Mouse (Mus musculus): Measurements from ENCODE around the gene Fcf1. TPM values are rescaled to one million over a fixed set of nuclear protein-coding genes. Genes with fewer than 3 reads are reported as not detected.

The Fcf1 gene
- polyA plus RNA-seq, 1 experiment, result 74.5 TPM

DNA sequence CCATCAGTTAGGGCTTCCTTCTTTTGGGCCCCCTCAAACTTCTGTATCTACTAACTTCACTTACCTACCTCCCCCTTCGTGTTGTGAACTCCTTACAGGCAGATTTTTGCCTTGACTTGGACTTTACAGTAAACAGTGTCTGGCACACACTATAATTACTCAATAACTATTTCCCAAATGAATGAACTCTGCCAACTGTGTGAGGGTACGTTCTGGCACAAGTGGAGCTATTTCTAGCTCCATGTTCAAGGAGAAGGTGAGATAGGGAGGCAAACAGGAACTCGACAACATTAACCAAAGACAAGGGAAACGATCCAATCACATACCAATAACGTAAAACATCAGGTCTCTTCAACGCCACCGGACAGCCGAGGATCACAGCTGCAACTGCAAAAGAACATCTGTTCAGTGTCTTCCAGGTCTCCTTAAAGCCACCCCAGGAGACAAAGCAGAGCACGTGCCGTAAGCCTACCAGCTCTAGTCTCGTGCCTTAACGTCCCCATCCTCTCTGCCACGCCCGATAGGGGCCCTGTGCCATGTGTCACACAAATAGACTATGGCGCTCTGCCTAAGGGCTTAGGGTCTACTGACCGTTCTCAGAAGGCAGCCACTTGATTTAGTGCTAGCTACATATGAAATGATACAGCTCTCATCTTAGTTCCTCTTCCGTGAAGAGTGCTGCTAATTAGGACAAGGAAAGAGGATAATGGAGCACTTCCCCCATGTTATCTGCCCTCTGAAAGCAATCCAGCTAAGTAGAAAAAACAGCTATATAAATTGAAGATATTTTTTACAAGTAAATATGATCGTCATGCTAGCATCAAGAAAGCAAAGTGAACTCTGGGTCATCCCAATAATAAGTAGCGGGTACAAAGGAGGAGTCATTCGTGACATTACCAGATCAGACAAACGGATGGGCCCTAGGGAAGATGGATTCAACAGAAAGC is 27.4 kb upstream of the Fcf1 start:
- Histone ChIP-seq H3K4me1 (ENCODE audit: control insufficient read depth, insufficient read depth, low read length) (peaks cover 2% of the 10 kb centered on the region), H3K27ac (ENCODE audit: insufficient read depth, low read length) (no peak overlapping the region), H3K4me3 (ENCODE audit: insufficient read depth, low read length) (no peak overlapping the region)
- TF ChIP-seq CTCF (IDR thresholded peaks at IDR 0.05; ENCODE audit: extremely low read depth, insufficient read depth, low read length), result no peak
- no peak for TF ChIP-seq POLR2A (IDR thresholded peaks at IDR 0.05; ENCODE audit: extremely low read depth, insufficient read depth, low read length)

DNA sequence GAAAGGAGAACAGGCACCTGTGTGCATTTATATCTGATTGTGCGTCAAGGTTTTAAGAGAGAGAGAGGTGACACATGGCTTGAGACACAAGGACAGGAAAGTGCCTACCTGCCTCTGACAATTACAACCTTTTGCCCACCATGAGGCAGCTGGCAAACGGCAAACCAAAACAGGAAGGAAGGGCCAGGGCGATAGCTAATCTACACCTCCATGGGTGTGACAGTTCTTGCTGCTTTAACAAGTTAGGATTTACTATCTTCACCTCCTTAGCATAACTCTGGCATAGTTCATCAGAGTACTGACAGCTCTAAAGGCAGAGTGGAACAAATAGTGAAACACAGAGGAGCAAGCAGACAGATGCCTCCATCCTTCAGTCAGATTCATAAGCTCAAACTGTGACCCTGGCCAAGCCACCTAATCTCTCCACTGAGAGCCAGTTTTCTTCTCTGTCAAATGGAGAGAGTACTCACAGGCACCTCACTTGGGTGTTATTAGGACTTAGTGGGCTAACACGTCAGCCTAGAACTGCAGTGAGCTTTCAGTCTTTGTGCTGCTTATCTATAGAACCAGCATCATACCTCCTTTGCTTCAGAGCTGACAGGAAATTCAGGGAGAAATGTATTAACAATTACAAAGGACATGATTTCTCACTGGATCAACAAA is 26.4 kb upstream of the Fcf1 start:
- H3K4me3 ChIP-seq (ENCODE audit: insufficient read depth, low read length), result no peak overlapping the region
- H3K4me1 ChIP-seq (ENCODE audit: control insufficient read depth, insufficient read depth, low read length), result peaks cover under 1% of the 10 kb centered on the region
- TF ChIP-seq POLR2A (IDR thresholded peaks at IDR 0.05; ENCODE audit: extremely low read depth, insufficient read depth, low read length), result no peak
- TF ChIP-seq CTCF (IDR thresholded peaks at IDR 0.05; ENCODE audit: extremely low read depth, insufficient read depth, low read length), result no peak
- H3K27ac ChIP-seq (ENCODE audit: insufficient read depth, low read length), result no peak overlapping the region

DNA sequence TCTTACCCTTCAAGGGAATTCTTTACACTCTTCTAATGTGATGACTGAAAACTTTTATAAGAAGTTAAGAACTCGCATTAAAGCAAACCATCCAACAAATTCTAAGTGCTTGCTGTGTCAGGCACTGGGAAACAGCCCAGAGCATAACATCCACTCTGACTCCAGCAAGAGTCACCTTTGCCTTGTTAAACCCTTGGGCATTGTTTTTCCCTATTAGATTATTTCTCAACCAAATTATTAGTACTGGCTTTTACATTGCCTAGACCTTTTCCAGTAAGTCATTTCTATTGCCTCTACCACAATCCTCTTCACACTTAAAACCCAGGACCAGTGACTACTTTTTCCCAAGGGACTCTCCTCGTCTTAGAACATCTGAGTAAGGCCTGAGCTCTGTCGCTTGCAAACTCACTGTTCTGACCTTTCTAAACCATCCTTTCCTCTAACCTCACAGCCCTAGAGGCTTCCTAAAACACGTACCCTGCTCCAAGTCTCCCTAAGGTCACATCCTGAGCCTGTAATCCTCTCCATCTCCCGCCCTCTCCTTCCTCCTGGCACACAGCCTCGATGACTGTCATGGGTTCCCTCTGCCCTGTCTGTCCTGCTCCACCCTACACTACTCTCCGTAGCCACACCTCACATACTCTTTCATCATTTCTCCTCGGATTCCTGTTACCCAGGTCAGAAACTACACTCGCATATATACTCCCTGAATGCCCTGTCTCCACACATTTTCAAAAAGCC is 25.7 kb upstream of the Fcf1 start:
- no peaks in the 10 kb centered on the region; the same call in 1 of the 2 replicates for H3K4me1 ChIP-seq (ENCODE audit: control insufficient read depth, insufficient read depth, low read length)
- H3K27ac ChIP-seq (ENCODE audit: insufficient read depth, low read length), result no peak overlapping the region
- H3K4me3 ChIP-seq (ENCODE audit: insufficient read depth, low read length), result no peak overlapping the region
- no peak for TF ChIP-seq POLR2A (IDR thresholded peaks at IDR 0.05; ENCODE audit: extremely low read depth, insufficient read depth, low read length)
- no peak for TF ChIP-seq CTCF (IDR thresholded peaks at IDR 0.05; ENCODE audit: extremely low read depth, insufficient read depth, low read length)

DNA sequence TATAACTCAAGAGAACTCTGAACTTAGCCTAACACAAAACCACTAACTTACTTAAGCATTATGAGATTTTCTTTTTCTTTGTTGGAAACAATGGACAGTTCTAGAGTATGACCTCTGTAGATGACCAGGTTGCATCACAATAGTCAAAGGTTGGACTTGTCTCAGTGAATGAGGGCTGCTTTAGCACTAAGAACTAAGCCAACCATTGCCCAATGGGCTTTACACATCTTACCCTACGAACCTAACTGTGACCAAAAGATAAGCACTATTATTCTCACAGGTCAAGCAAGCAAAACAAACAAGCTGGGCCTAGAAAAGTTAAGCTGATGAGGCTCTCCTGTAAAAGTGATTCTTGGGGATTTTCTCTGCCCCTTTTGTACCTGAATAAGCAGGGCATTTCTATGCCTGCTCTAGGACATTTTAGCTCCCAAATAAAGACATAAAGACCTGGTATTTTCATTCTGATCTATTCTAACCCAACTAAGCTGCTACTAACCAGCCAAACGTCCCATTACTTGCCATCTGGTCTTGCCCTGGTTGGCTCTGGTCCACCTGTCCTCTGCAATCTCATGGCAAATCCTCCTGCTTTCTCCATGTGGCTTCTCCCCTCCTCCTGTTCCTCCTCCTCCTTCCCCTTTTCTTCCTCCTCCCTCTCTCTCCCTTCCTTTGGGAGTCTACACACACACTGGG is 22.7 kb upstream of the Fcf1 start:
- Histone ChIP-seq H3K4me1 (ENCODE audit: control insufficient read depth, insufficient read depth, low read length) (peaks cover 2% of the 10 kb centered on the region; the same call in 1 of the 2 replicates), H3K4me3 (ENCODE audit: insufficient read depth, low read length) (no peak overlapping the region), H3K27ac (ENCODE audit: insufficient read depth, low read length) (no peak overlapping the region)
- no peak for TF ChIP-seq POLR2A (IDR thresholded peaks at IDR 0.05; ENCODE audit: extremely low read depth, insufficient read depth, low read length)
- no peak for TF ChIP-seq CTCF (IDR thresholded peaks at IDR 0.05; ENCODE audit: extremely low read depth, insufficient read depth, low read length)

DNA sequence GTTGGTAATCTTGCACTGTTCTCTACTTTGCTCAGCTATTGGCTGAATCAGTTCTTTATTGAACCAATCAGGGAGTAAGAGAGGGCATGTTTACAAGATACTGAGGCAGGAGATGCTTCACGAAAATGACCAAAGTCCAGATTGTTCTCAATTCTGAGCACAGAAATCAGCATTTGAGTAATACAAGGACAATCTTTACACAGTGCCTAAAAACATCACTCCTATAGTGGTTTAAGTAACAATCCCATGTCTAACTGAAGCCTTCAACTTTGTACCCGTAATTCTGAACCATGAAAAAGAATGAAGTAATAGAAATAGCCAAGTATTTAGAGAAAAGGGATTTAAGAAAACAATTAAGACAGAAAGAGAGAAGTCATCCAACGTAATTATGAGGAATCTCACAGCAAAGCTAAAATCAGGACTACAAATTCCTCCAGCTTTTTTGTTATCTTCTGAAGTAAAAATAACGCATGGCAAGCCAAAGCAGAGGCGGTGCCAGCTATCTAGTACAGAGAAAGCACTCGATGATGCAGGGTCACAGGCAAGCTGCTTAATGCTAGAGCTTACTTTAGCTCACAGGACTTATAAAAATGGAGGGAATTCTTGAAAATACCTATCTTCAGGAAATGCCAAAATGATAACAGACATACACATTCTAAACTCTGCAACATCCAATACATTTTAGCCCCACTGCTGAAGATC is 22.0 kb upstream of the Fcf1 start:
- no peak for TF ChIP-seq CTCF (IDR thresholded peaks at IDR 0.05; ENCODE audit: extremely low read depth, insufficient read depth, low read length)
- no peak for TF ChIP-seq POLR2A (IDR thresholded peaks at IDR 0.05; ENCODE audit: extremely low read depth, insufficient read depth, low read length)
- no peak overlapping the region for H3K27ac ChIP-seq (ENCODE audit: insufficient read depth, low read length)
- H3K4me3 ChIP-seq (ENCODE audit: insufficient read depth, low read length), result no peak overlapping the region
- peaks cover 2% of the 10 kb centered on the region; the same call in 1 of the 2 replicates for H3K4me1 ChIP-seq (ENCODE audit: control insufficient read depth, insufficient read depth, low read length)

- Histone ChIP-seq H3K27ac (ENCODE audit: insufficient read depth, low read length) (no peak overlapping the region), H3K4me3 (ENCODE audit: insufficient read depth, low read length) (no peak overlapping the region), H3K4me1 (ENCODE audit: control insufficient read depth, insufficient read depth, low read length) (peaks cover 2% of the 10 kb centered on the region; the same call in 1 of the 2 replicates)
- TF ChIP-seq CTCF (IDR thresholded peaks at IDR 0.05; ENCODE audit: extremely low read depth, insufficient read depth, low read length), result no peak
- no peak for TF ChIP-seq POLR2A (IDR thresholded peaks at IDR 0.05; ENCODE audit: extremely low read depth, insufficient read depth, low read length)
These were observed 19.9 kb upstream of the Fcf1 start for GRCm38 (mm10) chr12:84950763-84951162.

GRCm38 (mm10) chr12:84951531-84951930 is 19.2 kb upstream of the Fcf1 start:
- Histone ChIP-seq H3K27ac (ENCODE audit: insufficient read depth, low read length) (no peak overlapping the region), H3K4me3 (ENCODE audit: insufficient read depth, low read length) (no peak overlapping the region), H3K4me1 (ENCODE audit: control insufficient read depth, insufficient read depth, low read length) (peaks cover 2% of the 10 kb centered on the region; the same call in 1 of the 2 replicates)
- no peak for TF ChIP-seq POLR2A (IDR thresholded peaks at IDR 0.05; ENCODE audit: extremely low read depth, insufficient read depth, low read length)
- TF ChIP-seq CTCF (IDR thresholded peaks at IDR 0.05; ENCODE audit: extremely low read depth, insufficient read depth, low read length), result no peak

DNA sequence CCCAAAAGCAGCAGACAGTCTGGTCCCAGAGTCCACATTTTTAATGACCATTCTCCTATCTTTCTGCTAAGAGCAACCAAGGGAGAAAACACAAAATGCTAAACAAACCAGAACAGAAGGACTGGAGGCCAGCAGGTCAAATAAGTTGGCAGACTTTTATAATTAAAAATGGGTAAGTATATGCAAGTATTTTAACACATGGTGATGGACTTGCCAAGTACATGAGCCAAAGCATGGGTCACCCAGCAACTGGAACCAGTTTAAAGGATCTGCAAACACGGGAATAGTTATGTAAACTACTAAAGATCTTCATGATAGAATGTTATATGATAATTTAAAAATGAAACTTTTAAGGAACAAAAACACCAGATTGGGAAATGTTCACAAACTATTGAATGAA is 18.3 kb upstream of the Fcf1 start:
- no peak overlapping the region for H3K4me3 ChIP-seq (ENCODE audit: insufficient read depth, low read length)
- no peak for TF ChIP-seq CTCF (IDR thresholded peaks at IDR 0.05; ENCODE audit: extremely low read depth, insufficient read depth, low read length)
- TF ChIP-seq POLR2A (IDR thresholded peaks at IDR 0.05; ENCODE audit: extremely low read depth, insufficient read depth, low read length), result no peak
- H3K4me1 ChIP-seq (ENCODE audit: control insufficient read depth, insufficient read depth, low read length), result peaks cover 2% of the 10 kb centered on the region; the same call in 1 of the 2 replicates
- no peak overlapping the region for H3K27ac ChIP-seq (ENCODE audit: insufficient read depth, low read length)

All from cortical plate, adult 2 months (tissue).